Mouse (Mus musculus) embryo, embryonic 9.5 days (tissue): ENCODE results near the gene Wdr27.

Experiments used
- DNase-seq: peaks from one replicate; pipeline ENCODE4 v3.0.0-alpha.2; 2017; ENCODE audit errors: extremely low spot score

Wdr27 gene

GRCm38 (mm10) chr17:14824938-14825337 is 118.0 kb downstream of the Wdr27 start:
- no peak for DNase-seq

- no peak for DNase-seq
These were observed 125.0 kb downstream of the Wdr27 start for GRCm38 (mm10) chr17:14817975-14818374.

- DNase-seq: no peak
These were observed 126.9 kb downstream of the Wdr27 start for GRCm38 (mm10) chr17:14816107-14816506.

GRCm38 (mm10) chr17:14815304-14815703 is 127.7 kb downstream of the Wdr27 start:
- no peak for DNase-seq

- DNase-seq: no peak
These were observed 130.3 kb downstream of the Wdr27 start for GRCm38 (mm10) chr17:14812631-14813030.

GRCm38 (mm10) chr17:14812033-14812432 is 130.9 kb downstream of the Wdr27 start:
- DNase-seq: no peak

- DNase-seq: no peak
These were observed 136.2 kb downstream of the Wdr27 start for GRCm38 (mm10) chr17:14806808-14807207.

- no peak for DNase-seq
These were observed 143.7 kb downstream of the Wdr27 start for GRCm38 (mm10) chr17:14799243-14799642.

- no peak for DNase-seq
These were observed 147.9 kb downstream of the Wdr27 start for GRCm38 (mm10) chr17:14795074-14795473.

- DNase-seq: no peak
These were observed 163.6 kb downstream of the Wdr27 start for GRCm38 (mm10) chr17:14779356-14779755.

- no peak for DNase-seq
These were observed 171.6 kb downstream of the Wdr27 start for GRCm38 (mm10) chr17:14771339-14771738.

GRCm38 (mm10) chr17:14770377-14770776 is 172.6 kb downstream of the Wdr27 start:
- DNase-seq: no peak
